Mouse (Mus musculus) adipocyte (in vitro differentiated cells): ENCODE measurements around the gene Wdr91.

Experiments used
- DNase-seq: peaks from one replicate; pipeline ENCODE4 v3.0.0-alpha.2; 2016; ENCODE audit warnings: low spot score

The Wdr91 gene

DNA sequence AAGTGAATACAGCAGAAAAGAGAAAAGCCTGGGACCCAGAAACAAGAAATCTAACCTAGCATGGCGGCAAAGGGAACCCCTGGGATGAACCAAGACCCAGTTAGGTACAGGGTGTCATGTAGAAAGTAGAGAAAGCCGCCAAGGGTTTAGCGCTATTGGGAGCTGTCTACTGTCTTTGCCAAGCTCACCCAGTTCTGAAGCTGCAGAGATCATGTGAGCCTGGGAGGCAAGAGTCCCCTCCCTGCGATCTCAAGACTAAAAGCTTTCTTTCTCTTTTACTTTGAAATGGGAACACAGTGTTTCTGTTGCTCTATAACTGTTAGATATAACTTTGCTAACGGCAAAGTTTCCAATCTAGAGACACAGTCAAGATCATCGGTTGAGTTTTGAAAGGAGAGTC is 48.3 kb downstream of the Wdr91 start:
- peak; percentile 84 for DNase-seq

DNA sequence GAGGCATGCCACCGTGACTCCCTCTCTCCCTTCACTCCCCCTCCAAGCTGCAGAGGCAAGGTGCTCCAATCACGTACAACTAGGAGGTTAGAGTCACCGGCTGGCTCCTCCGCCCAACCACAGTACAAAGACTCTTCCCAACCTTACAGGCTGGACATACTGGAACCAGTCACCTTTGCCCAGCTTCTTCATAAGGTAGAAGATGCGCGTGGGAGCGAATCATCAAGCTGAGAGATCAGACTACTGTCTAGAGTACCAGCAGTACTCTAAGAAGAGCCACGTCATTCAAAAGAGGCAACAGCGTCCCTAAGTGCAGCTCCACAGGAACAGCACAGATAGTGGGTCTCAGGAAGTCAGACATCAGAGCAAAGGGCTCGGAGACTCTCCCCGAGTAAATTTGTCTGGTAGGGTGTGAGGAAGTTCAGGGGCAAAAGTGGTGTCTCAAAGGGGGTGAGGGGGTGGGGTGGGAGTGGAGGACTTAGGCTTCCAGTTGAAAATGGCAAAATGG is 49.1 kb downstream of the Wdr91 start:
- DNase-seq: no peak

DNA sequence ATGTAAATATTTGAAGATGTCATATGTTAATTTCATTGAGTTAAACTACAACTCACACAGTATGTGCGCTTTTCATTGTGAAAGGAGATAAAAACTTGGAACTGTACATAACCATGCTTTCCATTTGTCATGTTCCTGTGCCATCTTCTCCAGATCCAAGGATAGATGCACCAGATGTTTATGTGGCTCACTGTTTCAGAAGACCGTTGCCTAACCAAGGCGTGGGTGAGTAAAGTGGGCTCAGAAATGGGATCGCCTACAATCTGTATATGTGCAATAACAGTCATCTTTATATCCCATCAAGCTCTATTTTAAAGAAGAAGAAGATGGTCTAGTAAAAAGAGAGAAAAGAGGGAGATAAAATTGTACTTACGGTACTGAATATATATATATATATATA is 78.3 kb downstream of the Wdr91 start:
- DNase-seq: no peak
